Mouse (Mus musculus): Measurements from ENCODE around the gene Bscl2. TPM values are rescaled to one million over a fixed set of nuclear protein-coding genes. Genes with fewer than 3 reads are reported as not detected.
A peak's percentile ranks its signal among the peaks of the same experiment; 100 is the strongest.

Gene Bscl2
- polyA plus RNA-seq, 2 experiments = 19.7 to 23.6 TPM

GRCm38 (mm10) chr19:8880311-8881033 lies 43.2 kb downstream of the Bscl2 start, which contains the start of gene Uqcc3:
Gene Uqcc3 (minus strand): TSS chr19:8880923.
- H3K9me3 ChIP-seq (ENCODE audit: control insufficient read depth, low read length) = no peaks in the 10 kb centered on the region
- DNase-seq (ENCODE audit: low read depth in 3 of 3, low spot score in 3 of 3) (peak; percentile 78 to 84 (median 79)), ATAC-seq (ENCODE audit: insufficient read depth) (peak; percentile 94)
- H3K27me3 ChIP-seq (ENCODE audit: control insufficient read depth, insufficient read depth, low read length) = no peaks in the 10 kb centered on the region
- H3K27ac ChIP-seq = peak within 1 kb of the TSS; percentile 36
- under 1% methylated on average over 42 of the region's 42 CpGs for WGBS (ENCODE audit: insufficient replicate concordance)
- peaks cover 10% of the 10 kb centered on the region for H3K36me3 ChIP-seq (replicated peaks; ENCODE audit: control insufficient read depth, insufficient read depth, low read depth)
- peaks cover 6% of the 10 kb centered on the region in 2 experiments for H3K4me1 ChIP-seq (replicated peaks; ENCODE audit: control insufficient read depth in 2 of 2, insufficient read depth in 2 of 2, low read length in 1 of 2)
- H3K4me3 ChIP-seq (ENCODE audit: insufficient read depth in 1 of 2, low read depth in 2 of 2, low read length in 2 of 2) = peak within 1 kb of the TSS; percentile 89 to 97
- no peak for TF ChIP-seq EP300 (IDR thresholded peaks at IDR 0.05; ENCODE audit: low read depth)
- TF ChIP-seq CTCF (IDR thresholded peaks at IDR 0.05; ENCODE audit: low read depth) = no peak
- peak within 1 kb of the TSS; percentile 87 for H3K9ac ChIP-seq (replicated peaks)
- H3K4me2 ChIP-seq (ENCODE audit: low read depth) = peak within 1 kb of the TSS; percentile 79

GRCm38 (mm10) chr19:8881034-8881392 lies 43.7 kb downstream of the Bscl2 start:
- Histone ChIP-seq H3K4me2 (ENCODE audit: low read depth) (peak overlapping the region; percentile 79), H3K27ac (no peak overlapping the region), H3K4me1 (replicated peaks; ENCODE audit: control insufficient read depth in 2 of 2, insufficient read depth in 2 of 2, low read length in 1 of 2) (peaks cover 6% of the 10 kb centered on the region in 2 experiments), H3K9ac (replicated peaks) (peak overlapping the region; percentile 87), H3K36me3 (replicated peaks; ENCODE audit: control insufficient read depth, insufficient read depth, low read depth) (peaks cover 8% of the 10 kb centered on the region), H3K9me3 (ENCODE audit: control insufficient read depth, low read length) (no peaks in the 10 kb centered on the region), H3K4me3 (ENCODE audit: insufficient read depth in 1 of 2, low read depth in 2 of 2, low read length in 2 of 2) (peak overlapping the region; percentile 89 to 97), H3K27me3 (ENCODE audit: control insufficient read depth, insufficient read depth, low read length) (no peaks in the 10 kb centered on the region)
- ATAC-seq (ENCODE audit: insufficient read depth) (no peak), DNase-seq (ENCODE audit: low read depth in 3 of 3, low spot score in 3 of 3) (no peak)
- TF ChIP-seq EP300 (IDR thresholded peaks at IDR 0.05; ENCODE audit: low read depth) = no peak; the same call in 1 of the 2 replicates
- TF ChIP-seq CTCF (IDR thresholded peaks at IDR 0.05; ENCODE audit: low read depth) = no peak
- 5% methylated on average over 3 of the region's 3 CpGs for WGBS (ENCODE audit: insufficient replicate concordance)

DNA sequence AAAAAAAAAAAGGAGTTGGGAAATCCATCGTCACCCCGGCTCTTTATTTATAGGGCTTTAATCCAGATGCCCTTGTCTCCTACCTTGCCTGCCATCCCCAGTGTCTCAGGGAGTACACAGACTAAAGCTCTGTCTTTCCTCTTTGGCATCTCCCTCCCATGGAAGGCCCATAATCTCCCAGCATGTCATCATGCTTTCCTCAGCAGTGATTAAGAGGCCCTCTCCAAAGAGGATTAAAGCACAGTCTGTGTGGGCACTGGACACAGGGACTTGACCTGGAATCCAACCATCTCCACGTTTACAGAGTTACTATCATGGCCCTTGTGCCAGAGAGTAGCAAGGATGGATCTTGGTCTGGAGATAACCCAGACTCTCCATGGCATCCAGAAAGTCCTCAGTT lies 46.3 kb downstream of the Bscl2 start, which contains the start of the genes Lbhd1 and Gm49403:
Gene Lbhd1 (plus strand): TSS at position 117 of the 400 bp plus-strand sequence.
Gene Gm49403 (plus strand): TSS at position 315 of the 400 bp plus-strand sequence.
- no peak within 1 kb of the TSS for H3K27ac ChIP-seq
- H3K9ac ChIP-seq (replicated peaks) = no peak within 1 kb of the TSS
- H3K36me3 ChIP-seq (replicated peaks; ENCODE audit: control insufficient read depth, insufficient read depth, low read depth) = no peaks in the 10 kb centered on the region
- no peaks in the 10 kb centered on the region for H3K27me3 ChIP-seq (ENCODE audit: control insufficient read depth, insufficient read depth, low read length)
- H3K4me2 ChIP-seq (ENCODE audit: low read depth) = no peak within 1 kb of the TSS
- WGBS (ENCODE audit: insufficient replicate concordance) = 73% methylated on average over 3 of the region's 3 CpGs
- H3K9me3 ChIP-seq (ENCODE audit: control insufficient read depth, low read length) = no peaks in the 10 kb centered on the region
- H3K4me3 ChIP-seq (ENCODE audit: insufficient read depth in 1 of 2, low read depth in 2 of 2, low read length in 2 of 2) = no peak within 1 kb of the TSS
- H3K4me1 ChIP-seq (replicated peaks; ENCODE audit: control insufficient read depth in 2 of 2, insufficient read depth in 2 of 2, low read length in 1 of 2) = peaks cover 15% of the 10 kb centered on the region in 2 experiments
- ATAC-seq (ENCODE audit: insufficient read depth) (no peak), DNase-seq (ENCODE audit: low read depth in 3 of 3, low spot score in 3 of 3) (no peak)
- TF ChIP-seq EP300 (IDR thresholded peaks at IDR 0.05; ENCODE audit: low read depth) (no peak), CTCF (IDR thresholded peaks at IDR 0.05; ENCODE audit: low read depth) (no peak)

DNA sequence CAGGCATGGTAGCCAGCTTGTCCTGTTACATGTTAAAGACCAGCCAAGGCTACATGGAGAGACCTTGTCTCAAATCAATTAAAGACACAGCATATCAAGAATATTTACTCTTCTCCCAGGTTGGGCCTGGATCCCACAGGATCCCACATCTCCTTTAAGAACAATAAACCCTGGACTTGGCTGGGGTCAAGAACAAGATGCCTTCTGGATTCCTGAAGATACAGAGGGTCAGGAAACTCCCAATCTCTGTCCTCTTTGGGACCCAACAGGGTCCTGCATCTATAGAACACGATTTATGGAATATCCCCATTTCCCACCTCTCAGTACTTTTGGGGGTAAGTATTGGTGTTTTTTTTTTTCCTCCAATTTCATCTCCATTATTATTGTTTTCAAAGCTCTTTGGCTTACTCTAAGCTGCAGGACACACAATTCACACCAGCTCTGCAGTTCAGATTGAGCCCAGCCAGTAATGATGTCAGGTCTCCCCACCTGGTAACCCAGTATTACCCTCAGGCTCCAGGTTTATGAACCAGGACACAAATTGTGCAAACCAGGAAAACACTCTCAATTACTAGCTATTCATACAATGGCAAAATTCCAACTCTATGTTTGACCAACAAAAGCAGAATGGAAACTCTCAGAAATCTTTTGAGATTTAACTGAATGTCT lies 49.8 kb downstream of the Bscl2 start:
- Histone ChIP-seq H3K4me3 (ENCODE audit: insufficient read depth in 1 of 2, low read depth in 2 of 2, low read length in 2 of 2) (peak overlapping the region; percentile 19 to 75; a peak in 2 of 4 replicates), H3K4me2 (ENCODE audit: low read depth) (peak overlapping the region; percentile 95), H3K36me3 (replicated peaks; ENCODE audit: control insufficient read depth, insufficient read depth, low read depth) (peaks cover 12% of the 10 kb centered on the region), H3K9ac (replicated peaks) (peak overlapping the region; percentile 72), H3K27ac (peak overlapping the region; percentile 77), H3K4me1 (replicated peaks; ENCODE audit: control insufficient read depth in 2 of 2, insufficient read depth in 2 of 2, low read length in 1 of 2) (peaks cover 13 to 19% of the 10 kb centered on the region in 2 experiments), H3K9me3 (ENCODE audit: control insufficient read depth, low read length) (no peaks in the 10 kb centered on the region), H3K27me3 (ENCODE audit: control insufficient read depth, insufficient read depth, low read length) (no peaks in the 10 kb centered on the region)
- ATAC-seq (ENCODE audit: insufficient read depth) (no peak), DNase-seq (ENCODE audit: low read depth in 3 of 3, low spot score in 3 of 3) (no peak)
- TF ChIP-seq EP300 (IDR thresholded peaks at IDR 0.05; ENCODE audit: low read depth) (no peak), CTCF (IDR thresholded peaks at IDR 0.05; ENCODE audit: low read depth) (no peak)
- WGBS (ENCODE audit: insufficient replicate concordance) = 29% methylated on average over 1 of the region's 1 CpGs

Data from liver, embryonic 14.5 days (tissue).